ENCODE assay signal across 11 mouse cellular contexts in the genomic region with DNA sequence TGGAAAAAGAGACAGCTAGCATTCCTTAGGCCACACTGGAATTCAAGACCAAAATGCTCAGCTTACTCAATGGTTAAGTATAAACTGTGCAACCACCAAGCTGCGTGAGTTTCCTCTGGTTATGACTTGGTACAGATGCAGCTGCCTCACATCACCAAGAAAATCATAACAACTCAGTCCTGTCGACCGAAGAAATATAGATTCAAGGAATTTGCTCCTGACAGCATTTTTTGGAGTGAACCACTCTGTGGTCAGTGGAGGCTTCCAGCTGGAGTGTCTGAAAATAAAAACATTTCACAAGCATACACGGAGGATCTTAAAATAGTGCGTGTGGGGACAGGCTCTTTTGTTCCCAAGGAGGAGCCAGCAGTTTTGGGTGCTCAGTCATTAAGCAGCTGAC.
A peak's percentile ranks its signal among the peaks of the same experiment; 100 is the strongest.
DNase-seq lines count a peak whose midpoint lies in the region; ATAC-seq lines count a peak whose summit lies in the region.
"Had no signal": no experiment of that assay in that cellular context is flagged by ENCODE, and none has a peak within 500 bp of the region (broad histone marks: within the 10 kb centered on the region; RNA-seq: fewer than 3 reads in every experiment).

No protein-coding gene starts in this region.

- H3K36me3 ChIP-seq in heart, embryonic 11.5 days (ENCODE audit: control insufficient read depth, insufficient read depth, low read length) = no peaks in the 10 kb centered on the region
- H3K36me3 ChIP-seq in forebrain, embryonic 14.5 days (ENCODE audit: control insufficient read depth, insufficient read depth, low read length) = no peaks in the 10 kb centered on the region
- H3K36me3 ChIP-seq: limb, embryonic 13.5 days; midbrain, embryonic 13.5 days had no signal

- WGBS in heart, embryonic 11.5 days (ENCODE audit: insufficient replicate concordance) = 73% methylated on average over 5 of the region's 5 CpGs
- 89% methylated on average over 5 of the region's 5 CpGs for WGBS in forebrain, embryonic 14.5 days

- DNase-seq in heart, adult 18-20 months = peak; percentile 11 to 44
- DNase-seq in cerebellum, adult 18-20 months = peak; percentile 7 to 31
- DNase-seq in heart, postnatal 14 days = peak; percentile 3 to 5
- peak; percentile 7 for DNase-seq in lung, postnatal 14 days
- no peak for DNase-seq in urinary bladder, postnatal 4 days (ENCODE audit: low spot score in 2 of 2)
- DNase-seq in forebrain, embryonic 14.5 days (ENCODE audit: low spot score) = no peak
- DNase-seq in urinary bladder, postnatal 36 days (ENCODE audit: low spot score in 2 of 2) = no peak
- DNase-seq: adrenal gland, adult 2 months had no signal

- H3K27me3 ChIP-seq in heart, embryonic 11.5 days (ENCODE audit: control insufficient read depth, insufficient read depth, low read length) = no peaks in the 10 kb centered on the region
- no peaks in the 10 kb centered on the region for H3K27me3 ChIP-seq in forebrain, embryonic 14.5 days (replicated peaks; ENCODE audit: control insufficient read depth, insufficient read depth, low read length)
- H3K27me3 ChIP-seq: limb, embryonic 13.5 days; midbrain, embryonic 13.5 days had no signal

- intact Hi-C loops in heart, postnatal 14 days (cut with DNase I) = no loop called here

- H3K4me2 ChIP-seq in heart, embryonic 11.5 days = no peak overlapping the region
- H3K4me2 ChIP-seq in forebrain, embryonic 14.5 days (ENCODE audit: low read length) = no peak overlapping the region
- H3K4me2 ChIP-seq: limb, embryonic 13.5 days; midbrain, embryonic 13.5 days had no signal

- H3K27ac ChIP-seq in heart, embryonic 11.5 days (ENCODE audit: low read depth, low read length) = no peak overlapping the region
- H3K27ac ChIP-seq in forebrain, embryonic 14.5 days (ENCODE audit: low read depth, low read length) = no peak overlapping the region
- H3K27ac ChIP-seq: limb, embryonic 13.5 days; midbrain, embryonic 13.5 days had no signal

- H3K4me3 ChIP-seq in heart, embryonic 11.5 days (ENCODE audit: low read depth, low read length) = no peak overlapping the region
- H3K4me3 ChIP-seq in forebrain, embryonic 14.5 days (ENCODE audit: low read depth, low read length) = no peak overlapping the region
- H3K4me3 ChIP-seq: limb, embryonic 13.5 days; midbrain, embryonic 13.5 days had no signal

- H3K9me3 ChIP-seq in heart, embryonic 11.5 days (replicated peaks; ENCODE audit: control insufficient read depth, low read length) = no peaks in the 10 kb centered on the region
- no peaks in the 10 kb centered on the region for H3K9me3 ChIP-seq in forebrain, embryonic 14.5 days (replicated peaks; ENCODE audit: control insufficient read depth, low read length)
- H3K9me3 ChIP-seq: limb, embryonic 13.5 days; midbrain, embryonic 13.5 days had no signal

- ATAC-seq in heart, embryonic 11.5 days (replicated peaks; ENCODE audit: insufficient number of reproducible peaks, low FRiP score, low TSS enrichment) = no peak
- no peak for ATAC-seq in forebrain, embryonic 14.5 days
- ATAC-seq: midbrain, embryonic 13.5 days had no signal

- no peak overlapping the region for H3K9ac ChIP-seq in heart, embryonic 11.5 days (ENCODE audit: low read depth, low read length)
- no peak overlapping the region for H3K9ac ChIP-seq in forebrain, embryonic 14.5 days (ENCODE audit: low read length)
- H3K9ac ChIP-seq: limb, embryonic 13.5 days; midbrain, embryonic 13.5 days had no signal

- no peaks in the 10 kb centered on the region for H3K4me1 ChIP-seq in heart, embryonic 11.5 days (ENCODE audit: control insufficient read depth, insufficient read depth, low read length)
- no peaks in the 10 kb centered on the region for H3K4me1 ChIP-seq in forebrain, embryonic 14.5 days (ENCODE audit: control insufficient read depth, insufficient read depth, low read length)
- H3K4me1 ChIP-seq: midbrain, embryonic 13.5 days had no signal

Comparison
In these comparisons a context has a peak if more than half of its experiments do, and no peak if none do; other contexts are left out.
1. DNase-seq: peak in heart, adult 18-20 months (2 of 2), cerebellum, adult 18-20 months (2 of 2), heart, postnatal 14 days (2 of 2) and lung, postnatal 14 days (single experiment); none in urinary bladder, postnatal 4 days (0 of 2), forebrain, embryonic 14.5 days (single experiment) and urinary bladder, postnatal 36 days (0 of 2).